Mouse (Mus musculus) ZHBTc4 (cell line): ENCODE data around the gene Zfp871.

Source experiments
- DNase-seq: peaks from one replicate; pipeline ENCODE4 v3.0.0-alpha.2; 2011; ENCODE audit warnings: low read depth, low spot score

Gene Zfp871

DNA sequence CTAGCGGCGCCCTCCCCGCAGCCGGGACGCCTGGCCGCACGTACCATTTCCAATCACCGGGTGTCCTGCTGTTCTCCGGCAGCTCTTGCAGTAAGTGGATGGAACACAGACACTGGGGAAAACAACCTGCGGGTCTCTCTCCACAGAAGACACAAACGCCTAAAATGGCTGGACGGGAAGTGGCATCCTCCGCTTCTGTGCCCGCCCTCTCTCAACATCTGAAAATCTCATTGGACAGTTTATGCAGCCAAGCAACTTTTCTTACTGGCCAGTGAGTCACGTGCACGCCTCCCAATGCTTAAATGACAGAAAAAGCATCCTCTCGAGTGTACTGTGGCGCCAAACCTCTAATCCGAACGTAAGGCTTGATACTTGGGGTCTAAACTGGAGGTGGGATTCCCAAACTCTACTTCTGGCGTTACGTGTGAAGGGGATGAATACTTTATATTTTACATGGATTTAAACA is at the start of gene Zfp871:
Zfp871 (minus strand) TSS at position 194 of the 466 bp plus-strand sequence.
- DNase-seq = peak; percentile 95

DNA sequence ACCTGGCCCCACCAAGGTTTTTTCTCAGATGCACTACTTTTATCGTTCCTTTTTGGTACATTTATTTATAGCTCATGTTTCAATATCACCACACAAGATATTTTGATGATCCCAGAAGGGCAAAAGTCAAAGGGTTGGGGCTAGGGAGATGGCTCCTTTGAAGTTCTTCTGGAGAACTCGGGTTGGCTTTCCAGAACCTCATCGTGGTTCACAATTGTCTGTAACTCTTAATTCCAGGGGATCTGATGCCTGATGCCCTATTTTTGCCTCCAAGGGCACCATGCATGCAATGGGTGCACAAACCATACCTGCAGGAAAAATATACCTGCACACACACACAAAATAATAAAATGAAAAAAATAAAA is 42.3 kb upstream of the Zfp871 start:
- no peak for DNase-seq

DNA sequence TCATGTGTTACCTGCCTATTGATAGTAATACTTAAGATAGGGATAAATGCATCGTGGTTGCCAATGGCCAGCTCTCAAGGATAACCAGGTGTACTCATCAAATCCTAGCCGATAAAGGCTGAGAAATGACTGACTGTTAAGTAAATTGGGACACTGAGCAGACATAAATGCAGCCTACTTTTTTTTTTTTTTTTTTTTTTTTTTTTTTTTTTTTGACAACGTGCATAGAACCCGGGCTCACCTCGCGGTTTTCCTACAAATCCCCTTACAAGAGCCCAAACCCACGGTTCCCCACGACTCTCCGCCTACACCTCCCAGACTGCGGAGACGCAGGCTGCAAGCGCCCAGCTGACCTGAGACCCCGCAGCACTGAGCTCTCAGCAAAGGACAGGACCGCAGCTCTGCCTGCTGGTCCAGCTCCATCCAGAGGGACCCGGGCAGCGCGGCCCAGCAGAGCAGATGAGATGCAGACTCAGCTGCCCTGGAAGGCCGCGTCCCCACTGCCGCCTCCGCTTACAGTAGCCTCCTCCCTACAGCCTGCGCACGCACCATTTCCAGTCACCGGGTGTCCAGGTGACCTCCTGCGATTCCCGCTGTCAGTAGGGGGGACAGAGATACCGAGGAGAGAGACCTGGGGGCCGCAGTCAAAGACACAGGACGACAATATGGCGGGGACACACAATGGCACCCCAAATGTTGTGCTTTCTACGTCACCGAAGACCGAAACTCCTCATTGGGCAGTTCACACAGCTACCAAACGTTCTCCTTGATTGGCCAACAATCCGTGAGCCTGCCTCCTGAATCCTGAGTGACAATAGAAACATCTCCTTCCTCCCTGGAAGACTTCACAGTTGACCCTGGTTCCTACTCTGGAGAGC is 41.7 kb upstream of the Zfp871 start, which contains the start of gene Zfp799:
Zfp799 (minus strand) TSS at position 722 of the 878 bp plus-strand sequence.
- peak; percentile 84 for DNase-seq

DNA sequence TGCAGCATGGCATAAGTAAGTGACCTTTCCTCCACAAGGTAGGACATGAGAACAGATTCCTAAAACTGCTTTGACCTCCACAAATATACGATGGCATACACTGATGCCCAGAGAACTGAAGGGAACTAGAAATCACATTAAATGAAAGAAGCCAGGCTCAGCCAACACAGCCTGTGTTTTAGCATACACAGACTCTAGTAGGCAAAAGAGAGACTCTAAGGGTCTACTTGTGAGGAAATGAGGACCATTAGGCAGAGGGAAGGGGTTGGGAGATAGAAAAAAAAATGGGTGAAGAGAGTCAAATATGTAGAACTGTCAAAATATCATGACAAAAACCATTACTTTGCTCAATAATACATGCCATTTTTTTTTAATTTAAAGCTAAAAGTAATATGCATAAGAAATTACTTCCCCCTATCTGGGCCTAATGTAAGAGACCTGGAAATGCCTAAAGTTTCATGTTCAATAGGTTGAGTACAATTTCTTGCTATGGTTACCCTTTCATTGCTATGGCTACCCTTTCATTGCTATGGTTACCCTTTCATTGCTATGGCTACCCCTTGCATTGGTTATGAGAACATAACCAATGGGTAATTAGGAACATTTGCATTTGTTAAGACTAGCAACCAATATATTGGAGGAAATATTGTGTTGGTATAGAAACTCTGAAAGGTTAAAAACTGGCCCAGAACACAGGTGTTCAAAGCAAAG is 28.1 kb upstream of the Zfp871 start:
- no peak for DNase-seq

DNA sequence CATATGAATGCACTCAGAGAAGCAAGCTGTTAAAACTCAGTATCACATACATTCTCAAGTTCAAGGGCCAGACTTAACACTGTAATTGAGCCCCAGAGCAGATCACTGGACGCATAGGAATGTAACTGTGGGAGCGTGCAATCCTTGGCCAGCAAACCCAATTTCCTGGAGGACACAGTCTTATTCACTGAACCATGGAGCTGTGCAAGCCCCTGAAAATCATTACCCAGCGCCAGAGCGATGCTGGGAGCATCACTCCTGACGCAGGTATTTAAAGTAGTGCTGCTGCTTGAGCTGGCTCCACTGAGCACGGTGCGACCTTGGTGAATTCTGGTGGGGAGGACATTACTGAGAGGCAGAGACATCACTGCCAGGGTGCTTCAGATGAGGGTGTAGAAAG is 26.0 kb upstream of the Zfp871 start:
- DNase-seq = no peak

DNA sequence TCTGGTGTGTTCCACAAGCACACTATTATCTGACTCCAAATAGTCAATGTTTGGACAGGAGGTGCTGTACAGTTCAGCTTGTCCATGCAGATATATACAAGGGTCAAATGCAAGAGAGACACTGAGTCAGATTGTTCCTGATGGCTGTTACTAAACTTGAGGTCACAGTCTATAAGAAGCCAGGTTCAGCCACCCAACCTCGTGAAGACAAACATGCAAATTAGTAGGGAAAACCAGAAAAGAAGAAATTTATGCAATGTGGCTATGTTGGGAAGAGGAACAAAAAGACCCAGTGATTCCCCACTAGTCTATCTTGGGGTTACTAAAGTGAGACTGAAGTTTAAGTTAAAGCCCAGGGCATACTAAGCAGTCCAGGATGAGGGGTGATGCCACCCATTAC is 22.6 kb upstream of the Zfp871 start:
- no peak for DNase-seq

DNA sequence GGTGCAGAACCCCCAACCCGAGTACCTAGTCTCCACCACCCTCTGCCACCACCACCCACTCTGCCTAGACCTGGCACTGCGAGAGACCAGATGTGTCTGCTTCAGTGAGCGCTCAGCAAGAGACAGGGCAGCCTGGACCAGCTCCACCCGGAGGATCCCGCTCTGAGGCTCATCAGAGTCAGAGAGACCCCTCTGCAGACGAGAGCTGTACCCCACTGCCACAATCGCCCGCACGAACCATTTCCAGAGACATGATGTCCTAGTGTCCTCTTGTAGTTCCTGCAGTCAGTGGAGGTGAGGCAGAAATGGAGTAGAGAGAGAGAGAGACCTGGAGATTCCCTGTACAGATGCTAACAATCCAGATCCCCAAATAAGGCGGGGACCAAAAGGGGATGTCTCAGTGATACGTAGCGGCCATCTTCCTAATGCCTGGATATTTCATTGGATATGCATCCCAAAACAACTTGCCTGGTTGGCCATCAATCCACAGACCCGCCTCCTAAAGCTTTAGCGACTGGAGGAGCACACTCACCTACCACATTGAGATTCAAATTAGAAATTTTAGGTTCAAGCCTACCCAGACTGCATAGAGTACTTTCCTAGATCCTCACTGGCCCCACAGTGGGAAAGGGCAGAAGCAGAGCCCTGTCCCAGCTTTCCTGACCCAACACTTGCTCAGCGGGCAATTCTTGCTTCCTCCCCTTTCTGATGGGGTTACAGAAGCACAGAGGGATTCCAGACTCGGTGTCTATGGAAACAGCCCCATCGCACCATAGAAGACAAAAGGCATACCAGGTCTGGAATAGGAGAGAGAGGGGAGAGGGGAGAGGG is 21.7 kb upstream of the Zfp871 start, which contains the start of gene Zfp811:
Zfp811 (minus strand) TSS at position 388 of the 831 bp plus-strand sequence.
- DNase-seq = peak; percentile 94

DNA sequence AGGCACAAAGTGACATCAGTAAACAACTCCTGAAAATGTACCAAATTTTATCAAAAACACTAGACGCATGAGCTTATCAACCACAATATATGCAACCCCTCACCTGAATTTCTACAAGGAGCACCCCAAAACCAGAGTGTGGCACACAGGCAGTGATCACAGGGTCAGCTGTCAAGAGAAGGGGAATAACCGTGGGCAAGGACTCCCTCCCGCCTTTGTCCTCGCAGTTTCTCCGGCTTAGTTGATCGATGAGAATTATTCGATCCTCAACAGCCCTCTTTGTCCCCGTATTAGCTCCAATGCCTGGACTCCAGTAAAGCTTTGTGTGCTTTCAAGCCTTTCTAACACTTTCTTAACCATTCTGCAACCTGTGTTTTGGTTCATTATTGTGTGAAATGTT is 20.8 kb upstream of the Zfp871 start:
- DNase-seq = no peak

DNA sequence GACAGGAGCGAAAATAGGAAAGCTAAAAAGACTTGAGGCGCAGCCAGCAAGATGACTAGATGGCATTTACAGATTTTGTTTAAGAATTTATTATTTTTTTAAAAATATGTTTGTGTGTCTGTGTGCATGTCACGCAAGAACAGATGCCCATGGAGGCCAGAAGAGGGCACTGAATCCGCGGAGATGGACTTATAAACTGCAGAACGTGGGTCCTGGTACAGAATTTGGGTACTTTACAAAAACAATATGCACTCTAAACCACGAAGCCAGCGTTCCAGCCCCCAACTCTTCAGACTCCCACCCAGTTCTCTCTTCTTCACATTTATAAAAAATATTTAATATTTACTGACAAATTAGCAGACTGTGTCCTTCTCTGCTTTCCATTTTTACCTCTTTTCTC is 1.2 kb upstream of the Zfp871 start:
- peak; percentile 29 for DNase-seq

DNA sequence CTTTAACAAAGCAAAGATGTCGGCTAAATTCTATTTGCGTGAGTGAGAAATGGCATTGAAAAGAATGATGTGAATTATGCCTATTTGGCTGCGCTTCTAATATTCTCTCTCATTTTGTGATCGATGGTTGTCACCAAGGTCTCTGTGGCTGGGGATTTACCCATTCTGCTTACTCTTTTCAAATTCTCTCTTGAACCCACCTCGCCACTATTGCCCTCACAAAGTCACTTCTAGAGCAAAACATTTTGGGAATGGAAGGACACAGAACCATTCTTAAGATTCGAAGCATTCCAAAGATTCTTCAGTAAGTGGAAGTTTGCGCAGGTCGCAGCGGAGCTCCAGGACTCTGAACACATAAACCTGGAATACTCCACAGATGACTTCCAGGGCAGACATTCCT is 489 bp upstream of the Zfp871 start:
- DNase-seq = peak; percentile 54

DNA sequence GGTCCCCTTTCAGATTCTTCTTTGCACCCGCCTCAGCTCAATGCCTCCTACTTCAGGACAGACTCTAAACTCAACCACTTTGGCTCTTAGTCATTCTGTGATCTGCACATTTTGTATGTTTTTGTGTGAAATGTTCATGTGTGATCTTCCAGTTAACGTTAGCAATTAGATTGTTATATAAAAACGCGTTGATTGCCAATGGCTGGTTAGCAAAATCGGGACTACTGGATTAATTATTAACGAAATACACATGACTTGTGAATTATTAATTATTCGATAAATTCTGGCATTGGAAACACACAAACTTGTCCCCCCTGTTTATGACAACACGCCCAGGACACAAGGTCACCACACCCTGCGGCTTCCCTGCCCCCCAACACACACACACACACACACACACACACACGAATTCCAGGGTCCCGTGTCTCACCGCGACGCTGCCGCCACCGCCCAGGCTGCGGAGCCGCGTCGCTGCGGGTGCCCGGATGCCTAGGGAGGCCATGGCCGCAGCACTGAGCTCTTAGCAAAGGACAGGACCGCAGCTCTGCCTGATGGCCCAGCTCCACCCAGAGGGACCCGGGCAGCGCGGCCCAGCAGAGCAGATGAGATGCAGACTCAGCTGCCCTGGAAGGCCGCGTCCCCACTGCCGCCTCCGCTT is 522 bp downstream of the Zfp871 start:
- DNase-seq = peak; percentile 69

DNA sequence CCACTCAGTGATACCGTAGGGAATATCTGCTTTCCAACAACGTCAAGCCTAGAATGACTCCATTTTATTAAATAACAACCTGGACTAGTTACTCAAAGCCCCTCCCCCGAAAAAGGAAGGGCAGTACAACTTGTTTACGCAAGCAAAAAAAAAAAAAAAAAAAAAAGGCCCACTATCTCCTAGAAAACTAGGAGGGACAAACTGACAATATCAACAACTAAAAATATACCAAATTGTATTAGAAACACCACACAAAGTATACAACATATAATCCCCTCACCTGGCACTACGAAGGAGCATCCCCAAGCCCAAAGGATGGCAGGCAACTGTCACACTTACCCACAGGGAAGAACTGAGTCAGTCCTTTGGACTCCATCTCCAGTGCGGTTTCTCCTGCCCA is 1.1 kb downstream of the Zfp871 start:
- DNase-seq = peak; percentile 21

DNA sequence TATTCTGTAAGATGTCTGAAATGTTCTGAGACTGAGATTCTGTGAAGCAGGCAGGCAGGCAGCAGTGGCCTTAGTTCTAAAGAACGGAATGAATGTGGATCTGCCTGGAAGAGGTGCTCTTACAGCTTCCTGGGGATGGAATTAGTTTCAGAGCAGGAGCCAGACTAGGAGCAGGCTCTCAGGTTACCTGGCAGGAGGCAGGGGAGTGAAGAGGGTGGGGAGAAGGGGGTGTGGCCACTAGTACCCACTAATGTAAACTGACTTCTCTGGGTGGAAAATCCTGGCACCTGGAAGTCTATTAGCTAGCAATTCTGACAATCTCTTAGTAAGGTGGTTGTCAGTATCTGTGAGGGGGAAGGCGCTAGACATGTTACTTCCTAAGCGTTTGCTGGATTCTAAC is 2.4 kb downstream of the Zfp871 start:
- DNase-seq = peak; percentile 17

DNA sequence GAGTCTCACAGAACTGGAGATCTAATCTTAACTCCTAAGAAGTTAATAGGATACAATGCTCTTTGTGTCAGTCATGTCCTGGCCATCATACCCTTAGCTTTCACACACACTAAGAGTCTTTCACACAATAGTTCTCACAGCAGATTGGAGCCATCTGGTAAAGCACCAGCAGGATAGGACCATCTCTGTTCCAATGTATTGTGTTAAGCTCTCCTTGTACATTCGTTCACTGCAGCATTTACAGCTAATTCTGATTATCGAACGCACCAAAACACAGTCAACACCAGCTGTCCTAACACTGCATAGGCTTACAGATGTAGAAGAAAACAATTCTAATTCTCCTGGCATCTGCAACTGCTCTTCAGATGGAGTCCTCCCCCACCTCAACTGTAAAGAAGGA is 10.5 kb downstream of the Zfp871 start:
- no peak for DNase-seq

DNA sequence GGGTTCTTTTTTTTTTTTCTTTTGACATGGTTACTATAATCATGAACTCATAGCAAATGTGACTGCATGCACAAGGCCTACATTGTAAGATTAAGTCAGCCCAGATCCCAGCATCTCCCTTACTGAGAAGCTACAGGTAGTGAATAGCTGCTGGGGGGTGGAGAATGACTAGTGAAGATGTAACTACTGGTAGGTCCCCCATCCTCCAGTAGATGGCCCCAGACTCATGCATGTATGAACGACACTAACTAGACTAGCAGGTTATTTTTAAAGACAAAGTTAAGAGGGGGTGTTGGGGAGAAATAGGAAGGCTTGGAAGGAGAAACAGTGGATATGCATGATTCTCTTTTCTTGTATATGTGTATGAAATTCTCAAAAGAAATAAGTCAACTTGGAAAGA is 16.9 kb downstream of the Zfp871 start:
- peak; percentile 50 for DNase-seq

DNA sequence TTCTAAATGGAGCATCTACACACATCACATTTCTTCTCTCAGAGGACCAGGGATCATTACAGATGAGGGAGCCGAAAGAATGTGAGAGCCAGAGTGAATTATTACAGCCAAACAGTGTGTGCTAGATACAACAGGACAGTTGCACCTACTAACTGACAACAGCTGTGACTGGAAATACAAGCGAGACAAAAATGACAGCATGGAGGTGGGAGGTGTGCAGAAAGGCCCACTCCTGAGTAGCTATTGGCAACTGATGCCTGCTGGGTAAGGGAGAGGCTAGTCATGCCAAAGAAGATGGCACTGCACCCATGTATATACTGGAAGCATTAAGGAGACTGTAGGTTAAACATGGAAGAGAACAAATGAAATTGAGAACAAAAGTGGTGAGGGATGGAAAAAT is 21.7 kb downstream of the Zfp871 start:
- no peak for DNase-seq

DNA sequence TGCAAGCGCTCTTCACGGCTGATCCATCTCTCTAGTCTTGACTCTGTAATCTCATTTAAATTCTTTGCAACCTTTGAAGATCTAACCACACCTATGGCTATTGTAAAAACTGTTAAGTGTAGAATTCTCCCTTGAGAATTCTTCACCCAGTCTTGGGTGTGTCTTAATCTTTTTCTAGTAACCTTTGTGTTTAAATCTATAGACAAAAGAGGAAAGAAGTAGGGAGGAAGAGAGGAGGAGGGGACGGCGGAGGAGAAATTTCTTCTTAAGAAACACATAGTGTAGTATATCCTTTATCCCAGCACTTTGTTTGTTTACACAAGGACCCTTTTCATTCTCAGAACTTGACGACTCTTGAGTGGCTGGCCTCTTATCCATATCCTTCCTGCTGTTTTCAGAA is 30.8 kb downstream of the Zfp871 start:
- DNase-seq = peak; percentile 87

DNA sequence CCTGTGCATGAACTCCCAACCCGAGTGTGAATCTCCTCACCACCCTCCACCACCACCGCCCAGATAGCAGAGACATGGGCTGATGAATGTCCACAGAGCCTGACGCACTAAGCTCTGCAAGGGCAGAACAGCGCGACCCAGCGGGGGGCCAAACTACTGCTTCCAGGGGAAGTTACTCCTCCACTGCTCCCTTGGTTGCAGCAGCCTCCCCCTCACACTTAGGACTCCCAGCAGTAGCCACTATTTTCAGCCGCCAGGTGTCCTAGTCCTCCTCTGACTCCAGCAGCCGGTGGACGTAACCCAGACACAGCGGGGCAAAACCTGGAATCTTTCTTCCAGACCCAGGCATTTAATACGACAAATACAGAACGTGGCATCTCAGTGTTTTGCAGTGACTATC is 34.5 kb downstream of the Zfp871 start:
- peak; percentile 93 for DNase-seq

DNA sequence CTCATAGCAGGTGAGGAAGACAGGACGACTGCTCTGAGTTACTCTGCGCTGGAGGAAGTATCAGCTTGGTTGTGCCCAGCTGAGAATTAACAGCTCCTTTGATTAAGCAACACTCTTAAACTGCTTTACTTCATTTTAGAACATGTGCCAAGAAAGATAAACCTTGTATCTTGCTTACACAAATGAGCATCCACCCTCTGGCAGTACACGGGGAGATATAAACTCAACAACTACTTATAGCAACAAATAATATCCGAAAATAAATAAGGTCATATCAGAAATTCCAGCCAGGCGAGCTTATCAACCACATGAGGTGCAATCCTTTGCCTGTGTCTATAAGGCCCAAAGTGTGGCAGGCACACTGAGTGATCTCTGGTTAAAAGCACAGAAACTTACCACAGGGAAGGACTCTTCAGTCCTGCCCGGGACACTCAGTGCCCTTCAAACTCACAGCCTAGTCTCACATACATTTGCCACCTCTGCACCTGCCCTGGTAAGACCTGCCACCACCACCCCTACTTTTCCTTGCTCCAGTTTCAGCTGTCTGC is 35.2 kb downstream of the Zfp871 start:
- DNase-seq = no peak

DNA sequence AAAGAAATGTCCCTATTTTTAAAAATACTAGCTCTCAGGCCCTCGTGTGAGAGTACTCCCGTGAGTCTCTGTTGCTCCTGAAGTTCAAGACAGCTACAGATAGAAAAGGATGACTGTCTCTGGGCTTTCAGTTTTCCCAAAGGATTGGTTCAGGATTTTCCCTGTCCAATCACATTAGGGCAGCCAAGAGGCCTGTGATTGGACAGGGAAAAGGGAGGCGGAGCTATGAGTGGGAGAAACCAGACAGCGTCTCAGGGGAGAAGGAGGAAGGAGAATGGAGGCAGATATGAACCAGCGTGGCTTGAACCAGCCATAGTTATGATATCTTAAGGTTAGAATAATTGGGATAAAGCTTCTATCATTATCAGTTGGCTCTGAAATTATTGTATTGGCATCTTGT is 37.5 kb downstream of the Zfp871 start:
- peak; percentile 83 for DNase-seq

DNA sequence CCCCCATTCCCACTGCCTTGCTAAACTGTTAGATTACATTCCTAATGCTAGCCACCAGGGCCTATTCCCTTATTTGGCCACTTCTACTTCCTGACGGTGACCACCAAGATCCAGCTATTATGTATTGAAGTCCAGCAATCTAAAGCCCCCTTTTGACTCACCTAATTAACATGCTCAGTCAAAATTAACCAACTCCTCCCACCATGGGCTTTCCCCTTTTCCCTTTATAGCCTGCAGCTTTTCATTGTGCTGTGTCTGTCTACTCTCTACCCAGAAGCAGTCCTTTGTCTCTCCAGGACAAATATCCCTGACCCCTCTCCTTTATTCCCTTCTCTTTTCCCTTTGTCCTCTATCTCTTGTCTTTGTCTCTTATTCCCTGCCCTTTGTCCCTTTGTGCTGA is 47.0 kb downstream of the Zfp871 start:
- no peak for DNase-seq
